Mouse (Mus musculus) liver, embryonic 14.5 days (tissue): Measurements from ENCODE around the gene Syne2. TPM values are rescaled to one million over a fixed set of nuclear protein-coding genes. Genes with fewer than 3 reads are reported as not detected.
A peak's percentile ranks its signal among the peaks of the same experiment; 100 is the strongest.
"Not testable (repeated sequence)": the region's sequence is repeated elsewhere in the genome, so short reads cannot be mapped to it uniquely, and the experiment has no call there.

Source experiments
- ATAC-seq: fragments of 200-750 bp; cut with Nextera tagmentation; 2 replicates; pipeline ENCODE4 v1.8.0; 2017; ENCODE audit warnings: moderate number of reproducible peaks, mild to moderate bottlenecking, moderate library complexity; ENCODE audit not compliant: insufficient read depth
- DNase-seq, 3 experiments: peaks; one replicate each; pipeline ENCODE4 v3.0.0-alpha.2; 2012 to 2013; ENCODE audit warnings: low read depth in 3 of 3, low spot score in 3 of 3
- H3K27ac ChIP-seq: fragments of 300-500 bp; sonication (generic); 2 replicates; pipeline ENCODE4 v1.5.1; 2014; ENCODE audit warnings: moderate library complexity, mild to moderate bottlenecking, control low read depth, inconsistent platforms
- H3K27me3 ChIP-seq: fragments of 300-500 bp; sonication (generic); 2 replicates; pipeline ENCODE4 v1.6.1; 2014; ENCODE audit warnings: mild to moderate bottlenecking, low read length, moderate library complexity; ENCODE audit not compliant: control insufficient read depth, insufficient read depth
- H3K36me3 ChIP-seq: fragments of 300-500 bp; sonication (generic); replicated peaks from 2 replicates; pipeline ENCODE4 v1.6.1; 2014; ENCODE audit warnings: low read depth; ENCODE audit not compliant: control insufficient read depth, insufficient read depth
- H3K4me1 ChIP-seq, 2 experiments: fragments of 200-500 bp in 1 of 2; fragments of 300-500 bp in 1 of 2; sonication (generic) in 1 of 2; replicated peaks; 2 replicates each; pipeline ENCODE4 v1.6.1; 2012 to 2014; ENCODE audit warnings: antibody characterized with exemption in 1 of 2, inconsistent platforms in 1 of 2, low read length in 1 of 2; ENCODE audit not compliant: control insufficient read depth in 2 of 2, insufficient read depth in 2 of 2
- H3K4me2 ChIP-seq: fragments of 300-500 bp; sonication (generic); 2 replicates; pipeline ENCODE4 v1.6.1; 2014; ENCODE audit warnings: low read depth, mild to moderate bottlenecking, control low read depth, moderate library complexity
- H3K4me3 ChIP-seq, 2 experiments: fragments of 200-500 bp in 1 of 2; fragments of 300-500 bp in 1 of 2; sonication (generic) in 1 of 2; 2 replicates each; pipeline ENCODE4 v1.5.1; 2012 to 2014; ENCODE audit warnings: low read depth in 2 of 2, low read length in 2 of 2, mild to moderate bottlenecking in 2 of 2, control low read depth in 1 of 2, inconsistent platforms in 1 of 2, moderate library complexity in 1 of 2; ENCODE audit not compliant: insufficient read depth in 1 of 2
- H3K9ac ChIP-seq: fragments of 300-500 bp; sonication (generic); replicated peaks from 2 replicates; pipeline ENCODE4 v1.6.1; 2014; ENCODE audit warnings: mild to moderate bottlenecking, control low read depth, moderate library complexity
- H3K9me3 ChIP-seq: fragments of 300-500 bp; sonication (generic); 2 replicates; pipeline ENCODE4 v1.6.1; 2016; ENCODE audit warnings: low read length, mixed read lengths; ENCODE audit not compliant: control insufficient read depth
- CTCF ChIP-seq: IDR thresholded peaks from 2 replicates; pipeline ENCODE4 v1.5.1; 2016; ENCODE audit warnings: antibody characterized with exemption, low read depth, control low read depth
- EP300 ChIP-seq: IDR thresholded peaks from 2 replicates; pipeline ENCODE4 v1.6.1; 2016; ENCODE audit warnings: antibody characterized with exemption, low read depth
- WGBS: fragments of 180-500 bp; shearing (Covaris S2); extraction: QIAGEN DNeasy Blood & Tissue Kit; methylation state at CpG from one replicate; pipeline ENCODE4 v1.1.7; 2014; ENCODE audit not compliant: insufficient replicate concordance; 5-methylcytosine and 5-hydroxymethylcytosine counted together
- polyA plus RNA-seq, 2 experiments: library from polyadenylated mRNA; depleted of rRNA in 1 of 2; stranded (reverse) in 1 of 2; unstranded in 1 of 2; fragments of >200 nt; fragmentation: Nextera tagmentation in 1 of 2; extraction: Ambion mirVana in 1 of 2; gene quantifications; 2 replicates each; pipeline versions ENCODE4 v1.2.1 to v1.2.3; 2012 to 2014

Syne2 gene
- polyA plus RNA-seq, 2 experiments = 2.1 to 3.0 TPM

DNA sequence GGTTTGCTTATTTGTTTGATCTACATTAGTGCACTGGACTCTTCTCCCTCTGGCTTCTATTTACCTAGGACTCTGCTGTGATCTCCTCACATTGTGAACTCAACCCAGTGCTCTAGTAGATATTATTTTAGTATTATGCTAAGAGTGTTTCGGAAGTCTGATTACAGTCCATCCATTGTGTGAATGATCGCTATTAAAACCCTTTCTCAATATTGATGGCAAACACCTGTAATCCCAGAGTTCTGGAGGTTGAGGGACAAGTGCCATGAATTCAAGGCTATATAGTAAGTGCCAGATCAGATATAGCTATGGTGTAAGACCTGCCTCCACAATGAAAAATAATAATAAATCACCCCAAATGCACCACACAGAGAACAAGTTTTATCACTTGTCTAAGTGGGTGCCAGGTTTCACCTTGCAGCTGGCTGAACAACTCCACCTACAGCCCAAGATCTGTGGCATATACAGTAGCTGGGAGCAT is 33.6 kb upstream of the Syne2 start:
- H3K9ac ChIP-seq = no peak overlapping the region
- DNase-seq = no peak
- no peak overlapping the region for H3K27ac ChIP-seq
- no peak overlapping the region for H3K4me2 ChIP-seq
- 66% methylated on average over 2 of the region's 2 CpGs for WGBS
- H3K4me3 ChIP-seq = no peak overlapping the region
- no peak for TF ChIP-seq CTCF
- TF ChIP-seq EP300 = no peak
- H3K36me3 ChIP-seq = no peaks in the 10 kb centered on the region
- H3K27me3 ChIP-seq = no peaks in the 10 kb centered on the region
- H3K4me1 ChIP-seq = no peaks in the 10 kb centered on the region
- ATAC-seq = no peak
- H3K9me3 ChIP-seq = no peaks in the 10 kb centered on the region

DNA sequence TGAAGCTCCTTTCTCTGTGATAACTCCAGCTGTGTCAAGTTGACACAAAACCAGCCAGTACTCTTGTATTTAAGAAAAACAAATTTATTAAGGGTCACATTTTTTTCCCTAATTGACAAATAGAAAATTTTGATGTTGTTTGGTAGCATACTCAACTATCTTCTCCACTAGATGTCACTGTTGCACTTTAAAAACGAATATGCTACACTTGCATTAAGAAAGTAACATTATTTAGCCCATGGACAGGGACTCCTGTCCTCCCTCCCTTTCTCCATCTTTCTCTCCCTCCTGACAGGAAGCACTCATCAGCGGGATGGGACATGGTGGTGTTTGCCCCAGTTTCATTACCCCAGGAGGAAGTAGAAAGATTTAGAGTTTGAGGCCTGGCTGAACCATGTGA is 31.3 kb upstream of the Syne2 start:
- not testable (repeated sequence) for H3K4me2 ChIP-seq, H3K36me3 ChIP-seq, H3K27ac ChIP-seq, H3K4me1 ChIP-seq, H3K9ac ChIP-seq, H3K27me3 ChIP-seq, H3K9me3 ChIP-seq, ATAC-seq, H3K4me3 ChIP-seq
- 3% methylated on average over 2 of the region's 2 CpGs for WGBS
- TF ChIP-seq CTCF = peak; percentile 35; the same call in 1 of the 2 replicates
- DNase-seq = peak in 2 of 3 experiments; percentile 18 to 35

GRCm38 (mm10) chr12:75789451-75789850 is 28.5 kb upstream of the Syne2 start:
- no peak overlapping the region for H3K27ac ChIP-seq
- no peak overlapping the region for H3K9ac ChIP-seq
- no peaks in the 10 kb centered on the region for H3K36me3 ChIP-seq
- H3K4me1 ChIP-seq = no peaks in the 10 kb centered on the region
- WGBS = 47% methylated on average over 4 of the region's 4 CpGs
- H3K9me3 ChIP-seq = no peaks in the 10 kb centered on the region
- DNase-seq = no peak
- no peak overlapping the region for H3K4me3 ChIP-seq
- TF ChIP-seq CTCF (no peak), EP300 (no peak)
- no peak overlapping the region for H3K4me2 ChIP-seq
- ATAC-seq = no peak
- no peaks in the 10 kb centered on the region for H3K27me3 ChIP-seq

DNA sequence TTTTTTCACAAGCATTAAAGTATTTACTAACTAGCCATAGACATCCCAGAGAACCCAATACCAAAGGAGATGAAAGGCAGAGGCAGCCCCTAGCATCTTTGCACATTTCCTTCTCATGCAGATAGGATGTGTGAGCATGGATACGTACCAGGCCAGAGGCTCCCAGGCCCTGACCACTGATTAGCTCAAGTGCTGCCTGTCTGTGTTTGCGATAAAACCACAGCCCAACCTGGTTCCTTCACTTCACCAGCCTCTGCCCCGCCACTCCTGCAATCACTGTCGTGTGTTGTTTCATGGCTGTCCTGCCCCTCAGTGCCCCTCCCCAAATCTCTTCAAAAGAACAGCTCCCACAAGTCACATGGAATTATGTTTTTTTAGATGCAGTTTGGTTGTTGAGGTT is 23.4 kb upstream of the Syne2 start:
- ATAC-seq (no peak), DNase-seq (no peak)
- no peaks in the 10 kb centered on the region for H3K36me3 ChIP-seq
- WGBS = 15% methylated on average over 4 of the region's 4 CpGs
- no peak overlapping the region for H3K4me3 ChIP-seq
- H3K4me2 ChIP-seq = no peak overlapping the region
- H3K27ac ChIP-seq = no peak overlapping the region
- H3K9me3 ChIP-seq = no peaks in the 10 kb centered on the region
- TF ChIP-seq CTCF = no peak
- TF ChIP-seq EP300 = no peak
- no peaks in the 10 kb centered on the region for H3K4me1 ChIP-seq
- H3K27me3 ChIP-seq = no peaks in the 10 kb centered on the region
- H3K9ac ChIP-seq = no peak overlapping the region

GRCm38 (mm10) chr12:75796510-75796909 is 21.4 kb upstream of the Syne2 start:
- no peak overlapping the region for H3K4me2 ChIP-seq
- H3K27ac ChIP-seq = no peak overlapping the region
- WGBS = 54% methylated on average over 2 of the region's 2 CpGs
- H3K9ac ChIP-seq = no peak overlapping the region
- no peaks in the 10 kb centered on the region for H3K9me3 ChIP-seq
- DNase-seq (no peak), ATAC-seq (no peak)
- H3K4me3 ChIP-seq = no peak overlapping the region
- no peaks in the 10 kb centered on the region for H3K27me3 ChIP-seq
- TF ChIP-seq CTCF (peak; percentile 57), EP300 (no peak)
- H3K4me1 ChIP-seq = no peaks in the 10 kb centered on the region
- H3K36me3 ChIP-seq = no peaks in the 10 kb centered on the region

GRCm38 (mm10) chr12:75806281-75806680 is 11.7 kb upstream of the Syne2 start:
- DNase-seq (no peak), ATAC-seq (no peak)
- no peak overlapping the region for H3K9ac ChIP-seq
- no peak for TF ChIP-seq EP300
- TF ChIP-seq CTCF = no peak
- 67% methylated on average over 4 of the region's 4 CpGs for WGBS
- no peak overlapping the region for H3K27ac ChIP-seq
- H3K4me1 ChIP-seq = no peaks in the 10 kb centered on the region
- H3K4me2 ChIP-seq = no peak overlapping the region
- no peaks in the 10 kb centered on the region for H3K9me3 ChIP-seq
- no peaks in the 10 kb centered on the region for H3K27me3 ChIP-seq
- no peak overlapping the region for H3K4me3 ChIP-seq
- H3K36me3 ChIP-seq = no peaks in the 10 kb centered on the region
